Mouse (Mus musculus): ENCODE measurements around the gene Rab3gap2.

- TF ChIP-seq TBP (conservative IDR thresholded peaks at IDR 0.05; ENCODE audit: low read depth, low read length) (no peak), NELFE (IDR thresholded peaks at IDR 0.05; ENCODE audit: low read depth, low read length) (no peak), RAD21 (IDR thresholded peaks at IDR 0.05; ENCODE audit: low read depth, low read length) (no peak), POLR2A (IDR thresholded peaks at IDR 0.05; ENCODE audit: low read depth, low read length) (no peak), CTCF (conservative IDR thresholded peaks at IDR 0.05 in 1 of 2, IDR thresholded peaks at IDR 0.05 in 1 of 2; ENCODE audit: low read depth in 2 of 2, low read length in 2 of 2) (no peak), MAX (IDR thresholded peaks at IDR 0.05; ENCODE audit: low read length) (peak; percentile 76), ZMIZ1 (IDR thresholded peaks at IDR 0.05; ENCODE audit: low read depth, low read length) (no peak), MEF2A (IDR thresholded peaks at IDR 0.05; ENCODE audit: borderline replicate concordance, low read depth, low read length) (no peak)
These were observed 1.2 kb downstream of the Rab3gap2 start for GRCm38 (mm10) chr1:185205090-185205489.
